Mouse (Mus musculus) embryonic facial prominence, embryonic 10.5 days (tissue): Measurements from ENCODE around the gene Memo1. TPM values are rescaled to one million over a fixed set of nuclear protein-coding genes. Genes with fewer than 3 reads are reported as not detected.
"Not testable (repeated sequence)": the region's sequence is repeated elsewhere in the genome, so short reads cannot be mapped to it uniquely, and the experiment has no call there.

Source experiments
- DNase-seq: peaks from one replicate; pipeline ENCODE4 v3.0.0-alpha.2; 2017; ENCODE audit warnings: low spot score
- H3K27ac ChIP-seq: fragments of 300-500 bp; sonication (generic); replicated peaks from 2 replicates; pipeline ENCODE4 v1.5.1; 2016; ENCODE audit warnings: mild to moderate bottlenecking
- H3K27me3 ChIP-seq: fragments of 300-500 bp; sonication (generic); replicated peaks from 2 replicates; pipeline ENCODE4 v1.6.1; 2016; ENCODE audit warnings: low read depth, mild to moderate bottlenecking; ENCODE audit not compliant: poor library complexity, severe bottlenecking
- H3K36me3 ChIP-seq: fragments of 300-500 bp; sonication (generic); replicated peaks from 2 replicates; pipeline ENCODE4 v1.6.1; 2016; ENCODE audit warnings: mild to moderate bottlenecking, moderate library complexity
- H3K4me1 ChIP-seq: fragments of 300-500 bp; sonication (generic); 2 replicates; pipeline ENCODE4 v1.6.1; 2016
- H3K4me3 ChIP-seq: fragments of 300-500 bp; sonication (generic); 2 replicates; pipeline ENCODE4 v1.5.1; 2016; ENCODE audit warnings: mild to moderate bottlenecking, moderate library complexity
- H3K9me3 ChIP-seq: fragments of 300-500 bp; sonication (generic); 2 replicates; pipeline ENCODE4 v1.6.1; 2016; ENCODE audit warnings: mild to moderate bottlenecking
- WGBS: fragments of 180-500 bp; shearing (Covaris S2); methylation state at CpG from one replicate; pipeline ENCODE4 v1.1.7; 2016; 5-methylcytosine and 5-hydroxymethylcytosine counted together
- polyA plus RNA-seq: library from polyadenylated mRNA; unstranded; fragments of >200 nt; fragmentation: Nextera tagmentation; extraction: Ambion mirVana; gene quantifications from 2 replicates; pipeline ENCODE4 v1.2.1, GENCODE M21; 2016

Gene Memo1
- 89.3 and 94.8 TPM in 2 replicates for polyA plus RNA-seq

DNA sequence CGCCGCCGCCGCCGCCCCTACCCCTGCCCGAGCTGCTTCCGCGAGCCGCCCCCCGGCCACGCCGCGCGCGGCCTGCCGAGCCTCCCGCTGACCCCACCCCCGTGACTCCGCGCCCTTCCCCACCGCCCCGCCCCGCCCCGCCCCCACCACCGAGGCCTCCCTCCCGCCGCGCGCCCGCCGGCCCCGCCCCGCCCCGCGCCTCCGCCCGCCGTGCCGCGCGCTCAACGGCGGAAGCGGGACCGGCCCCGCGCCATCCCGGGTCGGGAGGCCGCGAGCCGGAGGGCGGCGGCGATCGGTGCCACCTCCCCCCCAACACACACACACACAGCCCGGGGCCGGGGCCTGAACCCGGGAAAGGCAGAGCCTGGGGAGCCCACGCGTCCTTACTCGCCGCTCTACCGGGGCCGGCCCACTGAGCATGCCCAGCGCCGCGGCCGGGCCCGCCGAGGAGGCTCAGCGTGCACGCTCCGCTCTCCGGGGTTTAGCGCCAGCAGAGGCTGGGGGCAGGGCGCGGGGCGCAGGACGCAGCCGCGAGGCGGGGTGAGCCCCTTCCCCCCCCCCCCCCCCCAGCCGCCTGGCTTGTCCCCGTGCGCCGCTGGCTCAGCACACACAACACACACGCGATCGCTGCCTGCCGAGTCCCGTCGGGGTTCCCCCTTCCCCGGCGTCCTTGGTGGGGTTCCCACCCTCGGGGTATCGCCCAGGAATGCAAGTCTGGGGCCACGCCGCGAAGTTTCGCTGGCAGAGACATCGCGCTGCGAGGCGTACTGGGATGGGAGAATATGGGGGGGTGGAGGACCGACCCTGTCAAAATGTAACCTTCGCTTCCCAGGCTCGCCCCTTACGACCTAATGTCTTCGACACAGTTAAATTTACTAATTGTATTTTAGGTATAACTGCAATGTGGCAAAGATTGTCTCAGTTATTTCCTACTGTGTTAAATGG is at the start of gene Memo1:
Gene Memo1, minus strand, starts transcription at position 496 of the 945 bp plus-strand sequence.
- Histone ChIP-seq H3K27me3 (no peaks in the 10 kb centered on the region), H3K4me1 (peaks cover 33% of the 10 kb centered on the region)

DNA sequence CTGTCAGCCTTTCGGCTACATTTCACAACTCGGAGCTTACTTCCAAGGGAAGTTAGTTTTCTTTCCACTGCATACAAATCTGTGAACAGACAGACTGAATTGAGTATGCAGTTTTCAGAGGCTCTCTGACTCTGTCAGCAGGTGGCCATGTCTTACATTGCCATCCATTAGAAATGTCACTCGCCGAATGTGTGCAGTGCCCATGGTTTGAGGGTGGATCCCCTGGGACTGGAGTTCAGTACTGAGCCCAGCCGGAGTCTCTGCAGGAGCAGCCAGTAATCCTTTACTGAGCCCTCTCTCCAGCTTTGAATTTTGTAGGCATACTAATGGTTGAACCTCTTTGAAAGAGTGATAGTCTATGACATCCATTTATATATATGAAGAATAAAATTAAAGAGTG is 45.8 kb upstream of the Memo1 start:
- no peak for DNase-seq
- peaks cover 24% of the 10 kb centered on the region for H3K36me3 ChIP-seq
- H3K4me3 ChIP-seq, result peak overlapping the region; percentile 98; the same call in 1 of the 2 replicates

More for the DNA sequence above, at the start of gene Memo1:
- under 1% methylated on average over 80 of the region's 110 CpGs for WGBS
- peak within 1 kb of the TSS; percentile 97 for H3K4me3 ChIP-seq
- H3K27ac ChIP-seq, result peak within 1 kb of the TSS; percentile 99
- peaks cover 27% of the 10 kb centered on the region for H3K36me3 ChIP-seq
- no peaks in the 10 kb centered on the region for H3K9me3 ChIP-seq
- DNase-seq, result peak; percentile 90

DNA sequence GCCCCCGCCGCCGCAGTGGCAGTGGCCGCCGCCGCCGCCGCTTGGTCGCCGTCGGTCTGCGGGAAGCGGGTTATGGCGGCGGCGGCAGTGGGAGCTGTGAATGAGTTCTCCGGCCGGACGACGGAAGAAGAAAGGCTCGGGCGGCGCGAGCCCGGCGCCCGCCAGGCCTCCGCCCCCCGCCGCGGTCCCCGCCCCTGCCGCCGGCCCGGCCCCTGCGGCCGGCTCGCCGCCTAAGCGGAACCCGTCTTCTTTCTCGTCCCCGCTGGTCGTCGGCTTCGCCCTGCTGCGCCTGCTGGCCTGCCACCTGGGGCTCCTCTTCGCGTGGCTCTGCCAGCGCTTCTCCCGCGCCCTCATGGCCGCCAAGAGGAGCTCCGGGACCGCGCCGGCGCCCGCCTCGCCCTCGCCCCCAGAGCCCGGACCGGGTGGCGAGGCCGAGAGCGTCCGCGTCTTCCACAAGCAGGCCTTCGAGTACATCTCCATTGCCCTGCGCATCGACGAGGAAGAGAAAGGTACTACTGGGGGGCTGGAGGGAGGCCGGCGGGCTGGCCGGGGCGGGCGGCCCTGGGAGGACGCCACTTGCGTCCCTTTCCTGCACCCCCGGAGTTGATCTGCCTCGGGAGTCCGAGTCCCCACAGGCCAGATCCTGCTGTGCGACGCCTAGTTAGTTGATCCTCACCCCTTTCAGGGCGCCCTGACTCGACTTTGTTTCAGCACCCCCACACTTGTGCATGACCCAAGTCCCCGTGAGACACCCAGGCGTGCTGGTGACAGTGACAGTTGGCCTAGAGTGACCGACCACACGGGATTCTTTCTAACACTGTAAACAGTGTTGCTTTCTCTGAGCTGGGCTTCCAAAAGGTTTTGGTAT is 43.9 kb upstream of the Memo1 start, which contains the start of gene Spast:
Gene Spast, plus strand, starts transcription at position 51 of the 868 bp plus-strand sequence.
- Histone ChIP-seq H3K4me3 (peak within 1 kb of the TSS; percentile 98), H3K9me3 (no peaks in the 10 kb centered on the region), H3K36me3 (peaks cover 18% of the 10 kb centered on the region), H3K27ac (peak within 1 kb of the TSS; percentile 97), H3K4me1 (peaks cover 35% of the 10 kb centered on the region), H3K27me3 (no peaks in the 10 kb centered on the region)
- no peak for DNase-seq
- under 1% methylated on average over 90 of the region's 90 CpGs for WGBS

More for the DNA sequence above, 45.8 kb upstream of the Memo1 start:
- Histone ChIP-seq H3K27ac (no peak overlapping the region), H3K4me1 (peaks cover 35% of the 10 kb centered on the region), H3K27me3 (no peaks in the 10 kb centered on the region), H3K9me3 (no peaks in the 10 kb centered on the region)
- 73% methylated on average over 5 of the region's 5 CpGs for WGBS

DNA sequence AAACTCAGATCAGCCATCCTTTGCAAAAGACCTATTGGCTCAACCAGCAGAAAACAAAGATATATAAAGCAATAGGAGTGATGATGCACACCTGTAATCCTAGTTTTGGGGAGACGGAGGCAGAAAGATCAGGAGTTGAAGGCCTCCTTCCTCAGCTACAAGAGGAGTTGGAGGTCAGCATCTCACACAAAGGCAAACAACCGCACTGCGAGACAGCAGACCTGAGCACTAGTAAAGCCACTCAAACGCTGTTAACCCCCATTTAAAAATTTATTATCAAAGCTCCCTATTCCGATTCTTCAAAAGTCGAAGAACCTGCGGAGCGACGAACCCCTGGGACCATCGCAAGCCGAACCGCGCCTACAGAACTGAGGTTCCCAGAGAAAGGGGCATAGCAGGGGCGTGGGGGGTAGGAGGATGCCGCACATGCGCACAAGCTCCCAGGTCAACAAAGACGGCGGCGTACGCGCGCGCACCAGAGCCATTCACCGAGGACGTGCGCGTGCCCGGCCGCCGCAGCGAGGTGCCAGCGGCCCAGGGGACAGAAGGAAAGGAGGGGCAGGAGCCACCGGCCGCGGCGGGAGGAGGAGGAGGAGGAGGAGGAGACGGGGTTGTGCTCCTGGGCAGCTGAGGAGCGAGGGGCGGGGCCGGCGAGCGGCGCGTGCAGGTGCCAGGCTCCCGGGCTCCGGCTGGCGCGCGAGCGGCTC is 43.1 kb upstream of the Memo1 start:
- WGBS, result under 1% methylated on average over 50 of the region's 50 CpGs
- peak; percentile 98 for DNase-seq
- H3K36me3 ChIP-seq, result peaks cover 12% of the 10 kb centered on the region; the same call in 1 of the 2 replicates
- peaks cover 35% of the 10 kb centered on the region for H3K4me1 ChIP-seq
- no peaks in the 10 kb centered on the region for H3K27me3 ChIP-seq
- peak overlapping the region; percentile 97 for H3K27ac ChIP-seq
- no peaks in the 10 kb centered on the region for H3K9me3 ChIP-seq
- H3K4me3 ChIP-seq, result peak overlapping the region; percentile 98

DNA sequence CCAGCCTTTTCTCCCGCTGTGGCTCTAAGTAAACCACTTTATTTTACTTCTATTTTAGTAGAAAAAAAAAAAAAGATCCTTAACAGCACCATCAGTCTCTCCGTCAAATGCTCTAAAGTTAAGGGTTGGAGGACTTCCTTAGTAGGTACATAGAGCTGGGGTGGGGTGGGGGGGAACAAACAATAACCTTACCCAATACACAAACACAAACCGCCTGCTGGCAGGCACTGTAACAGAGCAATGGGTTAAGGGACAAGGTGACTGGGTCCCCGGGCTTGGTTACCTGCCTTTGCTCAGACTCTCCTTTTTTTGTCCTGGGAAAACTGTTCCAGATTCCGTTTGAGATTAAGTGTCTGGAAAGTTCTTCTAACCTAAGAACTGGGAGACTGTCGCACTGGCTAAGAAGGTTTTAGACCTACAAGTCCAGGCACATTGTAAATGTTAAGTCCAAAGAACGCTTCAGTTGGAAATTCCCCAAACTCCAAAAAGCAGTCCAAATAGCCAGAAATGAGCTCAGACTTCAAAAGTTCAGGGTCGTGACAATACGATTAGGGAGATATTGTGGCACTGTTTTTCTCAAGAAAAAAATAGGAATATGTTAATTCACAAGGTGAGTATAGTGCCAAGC is 35.8 kb upstream of the Memo1 start:
- Histone ChIP-seq H3K9me3 (no peaks in the 10 kb centered on the region), H3K4me3 (no peak overlapping the region), H3K4me1 (no peaks in the 10 kb centered on the region), H3K27me3 (no peaks in the 10 kb centered on the region), H3K27ac (no peak overlapping the region), H3K36me3 (no peaks in the 10 kb centered on the region)
- no peak for DNase-seq
- 84% methylated on average over 9 of the region's 9 CpGs for WGBS

DNA sequence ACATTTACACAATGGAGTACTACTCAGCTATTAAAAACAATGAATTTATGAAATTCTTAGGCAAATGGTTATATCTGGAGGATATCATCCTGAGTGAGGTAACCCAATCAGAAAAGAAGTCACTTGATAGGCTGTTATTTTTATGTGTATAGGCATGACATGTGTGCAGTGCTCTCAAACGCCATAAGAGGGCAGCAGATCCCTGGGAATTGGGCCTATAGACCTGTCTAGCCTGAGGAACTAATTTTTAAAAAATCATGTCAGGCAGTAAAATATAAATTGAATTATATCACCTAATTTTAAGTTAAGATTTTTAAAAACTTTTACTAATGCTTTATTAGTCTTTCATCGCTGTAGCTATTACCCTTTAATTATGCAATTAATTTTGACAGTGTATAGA is 32.8 kb upstream of the Memo1 start:
- H3K27ac ChIP-seq, H3K27me3 ChIP-seq, H3K4me3 ChIP-seq, H3K36me3 ChIP-seq, H3K9me3 ChIP-seq, H3K4me1 ChIP-seq: not testable (repeated sequence)
- 45% methylated on average over 2 of the region's 2 CpGs for WGBS
- peak; percentile 63 for DNase-seq

DNA sequence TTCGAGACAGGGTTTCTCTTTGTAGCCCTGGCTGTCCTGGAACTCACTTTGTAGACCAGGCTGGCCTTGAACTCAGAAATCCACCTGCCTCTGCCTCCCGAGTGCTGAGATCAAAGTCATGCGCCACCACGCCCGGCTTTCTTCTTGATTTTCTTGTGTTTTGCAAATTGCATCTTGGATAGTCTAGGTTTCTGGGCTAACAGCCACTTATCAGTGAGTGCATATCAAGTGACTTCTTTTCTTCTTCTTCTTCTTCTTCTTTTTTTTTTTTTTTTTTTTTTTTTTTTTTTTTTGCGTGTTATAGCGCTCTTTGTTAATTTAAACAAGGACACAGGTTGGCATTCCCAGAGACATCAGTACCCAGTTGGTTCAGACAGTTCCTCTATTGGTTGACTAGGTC is 31.9 kb upstream of the Memo1 start:
- not testable (repeated sequence) for H3K36me3 ChIP-seq, H3K4me1 ChIP-seq, DNase-seq, H3K27me3 ChIP-seq, H3K4me3 ChIP-seq, H3K9me3 ChIP-seq, H3K27ac ChIP-seq
- WGBS, result 89% methylated on average over 7 of the region's 7 CpGs

DNA sequence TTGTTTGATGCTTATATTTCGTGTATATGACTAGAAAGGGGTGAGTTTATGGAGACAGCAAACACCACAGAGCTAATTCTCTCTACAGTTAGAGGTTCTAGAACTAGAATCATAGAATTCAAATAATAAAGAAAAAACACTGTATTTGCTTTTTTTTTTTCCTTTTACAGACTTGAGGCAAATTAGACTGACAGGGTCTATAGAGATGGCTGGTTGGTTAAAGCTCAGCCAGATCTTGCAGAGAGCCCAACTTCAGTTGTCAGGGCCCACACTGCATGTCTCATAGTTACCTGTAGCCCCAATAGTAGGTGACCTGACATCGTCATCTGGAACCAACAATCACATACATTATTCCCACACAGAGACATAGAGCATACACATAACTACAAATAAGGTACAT is 28.5 kb upstream of the Memo1 start, which contains the start of gene Dpy30:
Gene Dpy30, minus strand, starts transcription at position 101 of the 400 bp plus-strand sequence.
- no peak within 1 kb of the TSS for H3K4me3 ChIP-seq
- H3K36me3 ChIP-seq, result no peaks in the 10 kb centered on the region
- H3K9me3 ChIP-seq, result no peaks in the 10 kb centered on the region
- H3K27me3 ChIP-seq, result no peaks in the 10 kb centered on the region
- 78% methylated on average over 2 of the region's 2 CpGs for WGBS
- no peaks in the 10 kb centered on the region for H3K4me1 ChIP-seq
- no peak for DNase-seq
- H3K27ac ChIP-seq, result no peak within 1 kb of the TSS

DNA sequence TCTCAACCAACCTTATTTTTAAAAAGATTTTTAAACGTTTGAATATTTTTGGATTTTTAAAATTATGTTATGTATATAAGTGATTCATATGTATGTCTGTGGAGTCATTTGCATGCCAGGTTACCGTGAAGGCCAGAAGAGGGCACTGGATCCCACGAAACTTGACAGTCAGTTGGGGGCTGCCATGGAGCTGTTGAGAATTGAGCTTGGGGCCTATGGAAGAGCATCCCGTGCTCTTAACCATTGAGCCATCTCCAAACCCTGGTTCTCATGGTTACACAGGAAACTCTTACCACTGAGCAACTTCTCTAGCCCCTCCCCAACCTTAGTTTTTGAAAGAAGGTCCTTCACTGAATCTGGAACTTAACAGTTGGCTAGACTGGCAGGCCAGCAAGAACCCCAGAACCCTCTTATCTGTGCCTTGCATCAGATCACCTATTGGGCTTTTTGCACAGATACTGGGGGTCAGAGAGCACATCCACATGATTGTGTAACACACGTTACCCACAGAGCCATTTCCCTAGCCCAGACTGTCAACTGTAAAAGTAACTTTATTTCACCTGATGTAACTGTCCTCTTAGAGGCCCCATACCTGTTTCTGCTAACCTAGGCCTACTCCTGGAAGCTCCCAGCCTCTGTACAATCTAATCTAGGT is 27.2 kb upstream of the Memo1 start:
- no peaks in the 10 kb centered on the region for H3K4me1 ChIP-seq
- no peak for DNase-seq
- 57% methylated on average over 5 of the region's 5 CpGs for WGBS

DNA sequence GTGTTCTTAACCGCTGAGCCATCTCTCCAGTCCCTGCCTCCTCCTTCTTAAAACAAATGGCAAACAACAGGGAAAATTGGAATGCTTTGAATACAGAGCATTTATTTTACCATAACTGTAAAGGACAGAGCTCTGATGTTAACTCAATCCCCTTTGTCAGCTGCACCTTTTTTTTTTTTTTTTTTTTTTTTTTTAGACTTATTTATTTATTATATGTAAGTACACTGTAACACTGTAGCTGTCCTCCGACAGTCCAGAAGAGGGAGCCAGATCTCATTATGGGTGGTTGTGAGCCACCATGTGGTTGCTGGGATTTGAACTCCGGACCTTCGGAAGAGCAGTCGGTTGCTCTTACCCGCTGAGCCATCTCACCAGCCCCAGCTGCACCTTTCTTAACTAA is 23.4 kb upstream of the Memo1 start:
- no peak for DNase-seq
- Histone ChIP-seq H3K4me1 (peaks cover 19% of the 10 kb centered on the region), H3K9me3 (no peaks in the 10 kb centered on the region), H3K36me3 (peaks cover 9% of the 10 kb centered on the region), H3K27ac (no peak overlapping the region), H3K4me3 (no peak overlapping the region), H3K27me3 (no peaks in the 10 kb centered on the region)
- WGBS, result 90% methylated on average over 6 of the region's 6 CpGs

More for the DNA sequence above, 27.2 kb upstream of the Memo1 start:
- Histone ChIP-seq H3K9me3 (no peaks in the 10 kb centered on the region), H3K27me3 (no peaks in the 10 kb centered on the region), H3K4me3 (no peak overlapping the region), H3K27ac (no peak overlapping the region), H3K36me3 (no peaks in the 10 kb centered on the region)

DNA sequence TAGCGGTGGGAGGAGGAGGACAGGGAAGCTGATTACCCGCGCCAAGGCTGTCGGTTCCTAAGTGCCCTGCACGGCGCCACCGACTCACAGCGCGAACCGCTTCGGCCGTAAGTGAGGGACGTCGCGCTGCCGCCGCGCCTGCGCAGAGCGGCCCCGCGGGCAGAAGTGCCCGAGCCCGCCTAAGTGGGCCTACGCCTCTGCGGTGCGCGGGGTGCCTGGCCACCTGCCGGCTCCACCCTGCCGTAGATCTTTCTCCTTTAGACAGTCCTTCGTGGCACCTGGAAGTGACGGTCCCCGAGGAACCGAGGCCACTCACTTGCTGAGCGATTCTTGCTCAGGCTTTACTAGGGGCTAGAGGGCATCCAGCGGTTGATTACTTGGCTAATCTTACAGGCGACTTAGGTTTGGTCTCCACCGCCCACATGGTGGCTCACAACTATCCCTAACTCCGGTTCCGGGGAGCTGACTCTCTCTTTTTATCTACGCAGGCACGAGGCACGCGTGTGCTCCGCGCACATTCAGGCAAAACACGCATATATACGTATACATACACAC is 21.1 kb upstream of the Memo1 start:
- WGBS, result under 1% methylated on average over 48 of the region's 48 CpGs
- Histone ChIP-seq H3K4me3 (peak overlapping the region; percentile 76), H3K27ac (peak overlapping the region; percentile 95), H3K36me3 (peaks cover 32% of the 10 kb centered on the region), H3K27me3 (no peaks in the 10 kb centered on the region), H3K4me1 (peaks cover 19% of the 10 kb centered on the region), H3K9me3 (no peaks in the 10 kb centered on the region)
- DNase-seq, result peak; percentile 93
